Mouse (Mus musculus) gastrocnemius, adult 18-20 months (tissue): ENCODE data around the gene H2-M11. TPM values are rescaled to one million over a fixed set of nuclear protein-coding genes. Genes with fewer than 3 reads are reported as not detected.

ENCODE experiments used
- DNase-seq: peaks from one replicate; pipeline ENCODE4 v3.0.0; 2021; ENCODE audit warnings: low spot score
- long read RNA-seq, 2 experiments: library from polyadenylated mRNA; stranded (forward); transcript quantifications; one replicate each; pipeline ENCODE4 v2.0.0; 2021
- total RNA-seq, 2 experiments: library from RNA; stranded (reverse); gene quantifications; 2 replicates each; pipeline ENCODE4 v1.2.3; 2021

The H2-M11 gene
- not detected for total RNA-seq
- long read RNA-seq, experiment 1 = 0 reads
- long read RNA-seq, experiment 2 = 0 reads

GRCm38 (mm10) chr17:36546775-36547174, at the start of gene H2-M11:
Gene H2-M11 (plus strand): TSS chr17:36547075.
- DNase-seq = no peak

GRCm38 (mm10) chr17:36500435-36500834, 46.4 kb upstream of the H2-M11 start:
- DNase-seq = no peak

GRCm38 (mm10) chr17:36503910-36504309, 43.0 kb upstream of the H2-M11 start:
- DNase-seq = no peak

Other genes with a start within 250 kb of the H2-M11 start
- gene H2-M10.1, start 220.9 kb upstream of the H2-M11 start, total RNA-seq = not detected
- not detected for gene H2-M10.3, start 178.7 kb upstream of the H2-M11 start, total RNA-seq
- gene H2-M10.4, start 84.7 kb upstream of the H2-M11 start, total RNA-seq = not detected
- not detected for gene H2-M9, start 95.6 kb downstream of the H2-M11 start, total RNA-seq
- gene H2-M1, start 125.1 kb downstream of the H2-M11 start, total RNA-seq = not detected
- gene H2-M10.5, start 225.8 kb downstream of the H2-M11 start, total RNA-seq = not detected